Comparison of ENCODE assay signal across 1 mouse cellular context in the genomic region with DNA sequence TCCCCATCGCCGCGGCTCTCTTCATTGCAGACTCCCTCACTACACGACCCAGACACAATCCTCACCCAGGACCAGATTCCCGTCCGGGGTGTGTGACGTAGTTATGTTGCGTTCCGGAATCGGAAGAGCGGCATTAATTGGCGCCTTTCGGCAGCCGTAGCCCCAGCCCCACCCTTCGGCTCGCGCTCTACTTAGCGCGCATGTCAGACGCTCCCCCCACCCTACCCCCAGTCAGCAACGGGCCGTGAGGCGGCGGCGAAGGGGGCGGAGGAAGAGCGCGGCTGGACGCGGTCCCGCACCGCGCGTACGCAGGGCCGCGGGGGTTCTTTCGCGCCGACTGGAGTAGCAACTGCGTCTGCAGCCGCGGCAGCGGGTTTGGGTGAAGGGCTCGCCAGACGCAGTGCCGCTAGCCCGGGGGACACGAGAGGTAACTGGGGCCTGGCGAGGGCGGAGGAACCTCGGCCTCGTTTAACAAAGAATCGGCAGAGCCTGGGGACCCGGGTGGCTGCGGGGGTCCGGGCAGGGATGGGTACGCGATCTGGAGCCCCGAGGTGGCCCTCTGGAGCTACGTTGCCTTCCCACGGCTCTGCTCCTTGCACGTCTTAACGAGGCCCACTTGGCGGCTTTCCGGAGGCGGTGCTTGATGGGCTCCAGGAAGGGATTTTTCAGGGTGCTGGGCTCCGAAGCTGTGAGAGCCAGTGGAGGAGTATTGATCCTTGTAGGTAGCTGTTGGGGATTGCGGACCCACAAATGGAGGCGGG.
TF ChIP-seq lines count a peak whose summit lies in the region.

A gene (plus strand): TSS at position 197 of the 761 bp plus-strand sequence.

TF ChIP-seq in CH12.LX, 34 proteins besides CTCF, POLR2A, EP300 and RAD21 (continued from another document):
- TF ChIP-seq MXI1 (IDR thresholded peaks at IDR 0.05; ENCODE audit: low read depth, low read length) (peak; percentile 94), ZMIZ1 (IDR thresholded peaks at IDR 0.05; ENCODE audit: low read depth, low read length) (peak; percentile 90), E2F4 (IDR thresholded peaks at IDR 0.05; ENCODE audit: insufficient replicate concordance, low read depth, low read length) (0 out of 2 replicates have a peak, but pooled peaks have one; percentile 71), USF2 (conservative IDR thresholded peaks at IDR 0.05; ENCODE audit: low read depth, low read length) (no peak), GABPA (IDR thresholded peaks at IDR 0.05; ENCODE audit: insufficient replicate concordance, low read depth, low read length) (no peak), KAT2A (IDR thresholded peaks at IDR 0.05; ENCODE audit: insufficient replicate concordance, low read length) (peak; percentile 79; the same call in 1 of the 2 replicates), TCF12 (IDR thresholded peaks at IDR 0.05; ENCODE audit: low read depth, low read length) (peak; percentile 83), BHLHE40 (IDR thresholded peaks at IDR 0.05; ENCODE audit: low read depth, low read length) (no peak; the same call in 1 of the 2 replicates), NELFE (IDR thresholded peaks at IDR 0.05; ENCODE audit: low read depth, low read length) (peak; percentile 89), ZC3H11A (IDR thresholded peaks at IDR 0.05; ENCODE audit: low read depth, low read length) (no peak), MAFK (IDR thresholded peaks at IDR 0.05; ENCODE audit: insufficient replicate concordance, low read length) (no peak), CHD1 (IDR thresholded peaks at IDR 0.05; ENCODE audit: low read depth, low read length) (peak; percentile 92; the same call in 1 of the 2 replicates), SIN3A (IDR thresholded peaks at IDR 0.05; ENCODE audit: low read length) (peak; percentile 94; the same call in 1 of the 2 replicates), USF1 (IDR thresholded peaks at IDR 0.05; ENCODE audit: low read depth, low read length) (no peak), PAX5 (IDR thresholded peaks at IDR 0.05; ENCODE audit: low read length) (no peak), SMC3 (IDR thresholded peaks at IDR 0.05; ENCODE audit: low read depth, low read length) (no peak), ELF1 (IDR thresholded peaks at IDR 0.05; ENCODE audit: low read depth, low read length) (peak; percentile 91), NRF1 (IDR thresholded peaks at IDR 0.05; ENCODE audit: low read depth, low read length) (peak; percentile 87), MAX (IDR thresholded peaks at IDR 0.05; ENCODE audit: low read length) (no peak; the same call in 1 of the 2 replicates), MAZ (IDR thresholded peaks at IDR 0.05; ENCODE audit: low read depth, low read length) (peak; percentile 99), MYC (IDR thresholded peaks at IDR 0.05; ENCODE audit: low read depth, low read length) (peak; percentile 26; the same call in 1 of the 2 replicates), CHD2 (IDR thresholded peaks at IDR 0.05; ENCODE audit: low read length) (no peak; the same call in 1 of the 2 replicates)
TF ChIP-seq in CH12.LX: peak in this region for 20.
